Mouse (Mus musculus) heart, embryonic 16.5 days (tissue): ENCODE data around the gene Sspn. TPM values are rescaled to one million over a fixed set of nuclear protein-coding genes. Genes with fewer than 3 reads are reported as not detected.

Source experiments
- ATAC-seq: fragments of 200-750 bp; cut with Nextera tagmentation; replicated peaks from 2 replicates; pipeline ENCODE4 v1.8.0; 2017; ENCODE audit warnings: moderate number of reproducible peaks; ENCODE audit not compliant: insufficient read depth, low FRiP score; ENCODE audit errors: extremely low read depth
- H3K27ac ChIP-seq: fragments of 300-500 bp; sonication (generic); 2 replicates; pipeline ENCODE4 v1.5.1; 2014; ENCODE audit warnings: mild to moderate bottlenecking, low read length, control low read depth, moderate library complexity
- H3K27me3 ChIP-seq: fragments of 300-500 bp; sonication (generic); 2 replicates; pipeline ENCODE4 v1.6.1; 2014; ENCODE audit warnings: low read length, mixed read lengths; ENCODE audit not compliant: control insufficient read depth, insufficient read depth
- H3K36me3 ChIP-seq: fragments of 300-500 bp; sonication (generic); 2 replicates; pipeline ENCODE4 v1.6.1; 2014; ENCODE audit not compliant: control insufficient read depth, insufficient read depth
- H3K4me1 ChIP-seq: fragments of 300-500 bp; sonication (generic); 2 replicates; pipeline ENCODE4 v1.6.1; 2014; ENCODE audit warnings: low read length, mixed read lengths; ENCODE audit not compliant: control insufficient read depth, insufficient read depth
- H3K4me2 ChIP-seq: fragments of 300-500 bp; sonication (generic); 2 replicates; pipeline ENCODE4 v1.6.1; 2014; ENCODE audit warnings: low read depth, mild to moderate bottlenecking, control low read depth, low read length
- H3K4me3 ChIP-seq: fragments of 300-500 bp; sonication (generic); 2 replicates; pipeline ENCODE4 v1.5.1; 2014; ENCODE audit warnings: mild to moderate bottlenecking, control low read depth, low read length
- H3K9ac ChIP-seq: fragments of 300-500 bp; sonication (generic); 2 replicates; pipeline ENCODE4 v1.6.1; 2014; ENCODE audit warnings: low read length, control low read depth
- H3K9me3 ChIP-seq: fragments of 300-500 bp; sonication (generic); replicated peaks from 2 replicates; pipeline ENCODE4 v1.6.1; 2016; ENCODE audit warnings: low read length; ENCODE audit not compliant: control insufficient read depth
- WGBS: fragments of 180-500 bp; shearing (Covaris S2); extraction: QIAGEN DNeasy Blood & Tissue Kit; methylation state at CpG from one replicate; pipeline ENCODE4 v1.1.7; 2014; 5-methylcytosine and 5-hydroxymethylcytosine counted together
- polyA plus RNA-seq: library from polyadenylated mRNA; unstranded; fragments of >200 nt; fragmentation: Nextera tagmentation; extraction: Ambion mirVana; gene quantifications from 2 replicates; pipeline ENCODE4 v1.2.1, GENCODE M21; 2015

Gene Sspn
- polyA plus RNA-seq, 1 experiment from 2014 or later: 79.6 TPM

DNA sequence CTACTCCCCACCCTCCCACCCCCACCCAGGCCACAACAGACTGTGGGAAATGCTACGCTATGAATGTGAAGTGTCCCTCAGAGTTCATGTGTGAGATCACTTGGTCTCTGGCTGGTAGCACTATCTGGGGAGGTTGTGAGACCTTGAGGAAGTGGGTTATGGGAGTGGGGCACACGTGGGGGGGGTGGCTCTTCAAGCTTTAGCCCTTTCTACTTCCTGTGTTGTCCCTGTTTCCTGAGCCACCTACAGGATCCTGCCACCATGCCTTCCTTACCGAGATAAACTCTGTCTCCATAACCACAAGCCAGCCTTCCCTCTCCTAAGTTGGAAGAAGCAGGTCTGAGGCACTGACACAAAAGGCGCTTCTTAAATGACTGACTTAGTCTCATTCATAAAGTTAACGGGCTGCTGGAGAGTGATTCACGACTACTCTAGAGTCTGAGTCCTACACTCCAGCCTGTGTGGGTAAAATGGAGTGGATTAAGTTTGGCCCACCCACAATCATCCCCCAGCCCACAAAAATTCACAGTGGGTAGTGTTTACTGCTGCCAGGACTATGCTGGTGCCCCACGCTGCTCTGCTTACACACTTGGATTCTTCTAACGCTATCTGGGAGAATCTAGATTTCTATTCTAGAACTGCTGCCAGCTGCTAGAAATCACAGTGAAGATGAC lies 36.6 kb upstream of the Sspn start:
- Histone ChIP-seq H3K4me1 (peaks cover 2% of the 10 kb centered on the region; the same call in 1 of the 2 replicates), H3K36me3 (no peaks in the 10 kb centered on the region), H3K9ac (no peak overlapping the region), H3K27me3 (no peaks in the 10 kb centered on the region), H3K4me3 (no peak overlapping the region), H3K4me2 (no peak overlapping the region), H3K27ac (no peak overlapping the region), H3K9me3 (no peaks in the 10 kb centered on the region)
- 58% methylated on average over 8 of the region's 8 CpGs for WGBS
- ATAC-seq: no peak

DNA sequence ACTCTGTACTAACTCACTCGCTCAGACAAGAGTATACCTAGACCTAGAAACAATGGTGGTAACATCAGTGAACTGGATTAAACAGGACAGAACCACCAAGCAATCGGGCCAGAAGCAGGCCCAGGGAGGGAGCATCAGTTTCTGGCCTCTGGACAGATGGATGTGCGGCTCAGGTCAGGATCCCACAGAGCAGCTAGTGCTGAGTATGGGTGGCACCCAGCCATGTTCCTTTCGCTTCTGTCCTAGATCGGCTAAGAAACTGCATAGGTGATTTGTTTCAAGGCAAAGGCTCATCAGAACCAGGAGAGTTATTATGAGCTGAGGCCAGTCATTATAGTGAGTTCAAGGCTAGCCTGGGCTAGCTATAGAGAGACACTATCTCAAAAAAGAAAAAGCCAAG lies 27.3 kb upstream of the Sspn start:
- no peak overlapping the region for H3K27ac ChIP-seq
- WGBS: 88% methylated on average over 5 of the region's 5 CpGs
- H3K4me1 ChIP-seq: peaks cover 4% of the 10 kb centered on the region; the same call in 1 of the 2 replicates
- no peaks in the 10 kb centered on the region for H3K27me3 ChIP-seq
- H3K4me3 ChIP-seq: no peak overlapping the region
- H3K9ac ChIP-seq: no peak overlapping the region
- no peak overlapping the region for H3K4me2 ChIP-seq
- no peaks in the 10 kb centered on the region for H3K36me3 ChIP-seq
- no peaks in the 10 kb centered on the region for H3K9me3 ChIP-seq
- ATAC-seq: no peak

- H3K4me3 ChIP-seq: no peak overlapping the region
- H3K36me3 ChIP-seq: no peaks in the 10 kb centered on the region
- H3K9me3 ChIP-seq: no peaks in the 10 kb centered on the region
- peaks cover 4% of the 10 kb centered on the region; the same call in 1 of the 2 replicates for H3K4me1 ChIP-seq
- H3K27me3 ChIP-seq: no peaks in the 10 kb centered on the region
- H3K4me2 ChIP-seq: no peak overlapping the region
- ATAC-seq: no peak
- H3K9ac ChIP-seq: no peak overlapping the region
- 78% methylated on average over 5 of the region's 5 CpGs for WGBS
- no peak overlapping the region for H3K27ac ChIP-seq
Measured at GRCm38 (mm10) chr6:145904616-145905015, 26.8 kb upstream of the Sspn start.

- Histone ChIP-seq H3K36me3 (no peaks in the 10 kb centered on the region), H3K4me3 (no peak overlapping the region), H3K9ac (no peak overlapping the region), H3K4me2 (no peak overlapping the region), H3K9me3 (no peaks in the 10 kb centered on the region), H3K4me1 (peaks cover 4% of the 10 kb centered on the region; the same call in 1 of the 2 replicates), H3K27me3 (no peaks in the 10 kb centered on the region), H3K27ac (no peak overlapping the region)
- no peak; the same call in 1 of the 2 replicates for ATAC-seq
- 50% methylated on average over 7 of the region's 7 CpGs for WGBS
Measured at GRCm38 (mm10) chr6:145906096-145906890, 25.1 kb upstream of the Sspn start.

DNA sequence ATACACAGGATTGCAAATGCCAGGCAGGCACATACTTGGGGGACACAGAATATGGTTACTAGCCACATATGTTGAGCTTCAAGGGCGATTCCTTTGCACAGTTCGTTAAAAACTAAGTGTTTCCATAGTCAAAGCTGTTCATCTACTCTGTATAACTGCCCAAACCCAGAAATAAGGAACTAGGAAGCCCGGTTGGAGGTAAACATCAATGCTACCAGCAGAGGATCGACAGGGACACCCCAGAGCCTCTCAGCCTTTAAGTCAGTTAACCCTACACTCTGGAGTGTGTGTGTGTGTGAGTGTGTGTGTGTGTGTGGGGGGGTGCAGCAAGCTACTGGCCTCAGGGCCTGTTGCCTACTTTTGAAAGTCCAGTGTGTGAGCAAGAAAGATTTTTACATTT lies 21.5 kb upstream of the Sspn start:
- ATAC-seq: no peak

GRCm38 (mm10) chr6:145910469-145911426 lies 20.7 kb upstream of the Sspn start:
- no peaks in the 10 kb centered on the region for H3K36me3 ChIP-seq
- H3K4me3 ChIP-seq: no peak overlapping the region
- peaks cover 4% of the 10 kb centered on the region; the same call in 1 of the 2 replicates for H3K4me1 ChIP-seq
- H3K27ac ChIP-seq: no peak overlapping the region
- ATAC-seq: no peak
- no peak overlapping the region for H3K9ac ChIP-seq
- WGBS: 71% methylated on average over 3 of the region's 3 CpGs
- no peaks in the 10 kb centered on the region for H3K9me3 ChIP-seq
- H3K27me3 ChIP-seq: no peaks in the 10 kb centered on the region
- no peak overlapping the region for H3K4me2 ChIP-seq

More for the DNA sequence above, 21.5 kb upstream of the Sspn start:
- H3K9ac ChIP-seq: no peak overlapping the region
- H3K27me3 ChIP-seq: no peaks in the 10 kb centered on the region
- peaks cover 4% of the 10 kb centered on the region; the same call in 1 of the 2 replicates for H3K4me1 ChIP-seq
- H3K4me3 ChIP-seq: no peak overlapping the region
- H3K9me3 ChIP-seq: no peaks in the 10 kb centered on the region
- no peaks in the 10 kb centered on the region for H3K36me3 ChIP-seq
- 80% methylated on average over 4 of the region's 4 CpGs for WGBS
- no peak overlapping the region for H3K27ac ChIP-seq
- H3K4me2 ChIP-seq: no peak overlapping the region

GRCm38 (mm10) chr6:145912232-145912631 lies 19.2 kb upstream of the Sspn start:
- no peak overlapping the region for H3K27ac ChIP-seq
- H3K9me3 ChIP-seq: no peaks in the 10 kb centered on the region
- H3K27me3 ChIP-seq: no peaks in the 10 kb centered on the region
- H3K36me3 ChIP-seq: no peaks in the 10 kb centered on the region
- no peaks in the 10 kb centered on the region for H3K4me1 ChIP-seq
- H3K9ac ChIP-seq: no peak overlapping the region
- H3K4me2 ChIP-seq: no peak overlapping the region
- no peak for ATAC-seq
- H3K4me3 ChIP-seq: no peak overlapping the region

DNA sequence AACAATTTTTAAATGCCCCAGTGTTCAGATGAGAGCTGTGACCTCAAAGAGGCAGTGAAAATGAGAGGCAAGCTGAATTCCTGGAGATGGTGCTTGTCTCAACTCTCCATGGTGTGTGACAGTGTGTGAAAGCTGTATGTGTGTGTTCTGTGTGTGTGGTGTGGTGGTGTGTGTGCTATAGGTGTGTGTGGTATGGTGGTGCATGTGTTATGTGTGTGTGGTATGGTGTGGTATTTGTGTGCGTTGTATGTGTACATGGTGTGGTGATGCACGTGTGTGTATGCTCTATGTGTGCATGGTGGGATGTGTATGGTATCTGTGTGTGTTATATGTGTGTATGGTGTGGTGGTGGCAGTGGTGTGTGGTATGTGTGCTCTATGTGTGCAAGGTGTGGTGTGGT lies 16.0 kb upstream of the Sspn start:
- no peaks in the 10 kb centered on the region for H3K27me3 ChIP-seq
- H3K4me1 ChIP-seq: no peaks in the 10 kb centered on the region
- H3K36me3 ChIP-seq: no peaks in the 10 kb centered on the region
- H3K27ac ChIP-seq: no peak overlapping the region
- H3K9me3 ChIP-seq: no peaks in the 10 kb centered on the region
- H3K9ac ChIP-seq: no peak overlapping the region
- H3K4me3 ChIP-seq: no peak overlapping the region
- ATAC-seq: no peak
- 95% methylated on average over 2 of the region's 2 CpGs for WGBS
- H3K4me2 ChIP-seq: no peak overlapping the region
